Mouse (Mus musculus): Measurements from ENCODE around the gene Vmn2r8.
"Not testable (repeated sequence)": the region's sequence is repeated elsewhere in the genome, so short reads cannot be mapped to it uniquely, and the experiment has no call there.

DNA sequence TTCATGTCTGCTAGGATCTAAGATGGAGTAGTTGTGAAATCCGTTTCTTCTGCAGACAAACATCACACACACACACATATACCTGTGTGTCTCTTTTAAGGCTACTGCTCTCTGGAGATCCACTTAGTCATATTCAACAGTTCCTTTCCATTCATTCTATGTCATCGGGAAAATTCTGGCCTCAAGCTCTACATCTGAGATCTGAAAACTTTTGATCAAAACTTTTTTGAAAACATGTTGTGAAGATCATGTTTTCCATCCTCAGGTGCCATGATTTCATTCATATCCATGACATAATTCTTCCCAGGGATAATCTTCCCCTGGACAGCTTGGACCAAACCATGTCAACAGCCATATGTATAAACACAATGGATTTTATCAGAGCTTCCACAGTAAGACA, at the start of gene Vmn2r8:
- not testable (repeated sequence) for TF ChIP-seq POLR2A (IDR thresholded peaks at IDR 0.05; ENCODE audit: borderline replicate concordance, control insufficient read depth, low read depth, low read length); CTCF (IDR thresholded peaks at IDR 0.05; ENCODE audit: control insufficient read depth, insufficient read depth, low read length)
